Mouse (Mus musculus) liver, embryonic 13.5 days (tissue): ENCODE results near the gene P2rx3. TPM values are rescaled to one million over a fixed set of nuclear protein-coding genes. Genes with fewer than 3 reads are reported as not detected.

Experiments used
- ATAC-seq: fragments of 200-750 bp; cut with Nextera tagmentation; 2 replicates; pipeline ENCODE4 v1.8.0; 2017; ENCODE audit warnings: low read depth, mild to moderate bottlenecking, moderate number of reproducible peaks, moderate library complexity
- DNase-seq: peaks from one replicate; pipeline ENCODE4 v3.0.0; 2022
- H3K27ac ChIP-seq: fragments of 300-500 bp; sonication (generic); 2 replicates; pipeline ENCODE4 v1.5.1; 2015; ENCODE audit warnings: moderate library complexity, mild to moderate bottlenecking, inconsistent platforms
- H3K27me3 ChIP-seq: fragments of 300-500 bp; sonication (generic); 2 replicates; pipeline ENCODE4 v1.6.1; 2015; ENCODE audit warnings: mild to moderate bottlenecking, inconsistent platforms
- H3K36me3 ChIP-seq: fragments of 300-500 bp; sonication (generic); 2 replicates; pipeline ENCODE4 v1.6.1; 2015; ENCODE audit warnings: mild to moderate bottlenecking, inconsistent platforms
- H3K4me1 ChIP-seq: fragments of 300-500 bp; sonication (generic); replicated peaks from 2 replicates; pipeline ENCODE4 v1.6.1; 2015; ENCODE audit warnings: inconsistent platforms
- H3K4me2 ChIP-seq: fragments of 300-500 bp; sonication (generic); 2 replicates; pipeline ENCODE4 v1.6.1; 2015; ENCODE audit warnings: inconsistent platforms, mild to moderate bottlenecking, moderate library complexity
- H3K4me3 ChIP-seq: fragments of 300-500 bp; sonication (generic); replicated peaks from 2 replicates; pipeline ENCODE4 v1.5.1; 2015; ENCODE audit warnings: mild to moderate bottlenecking, inconsistent platforms
- H3K9ac ChIP-seq: fragments of 300-500 bp; sonication (generic); 2 replicates; pipeline ENCODE4 v1.6.1; 2015; ENCODE audit warnings: mild to moderate bottlenecking, inconsistent platforms
- H3K9me3 ChIP-seq: fragments of 300-500 bp; sonication (generic); replicated peaks from 2 replicates; pipeline ENCODE4 v1.6.1; 2016; ENCODE audit warnings: inconsistent platforms
- WGBS: fragments of 180-500 bp; shearing (Covaris S2); methylation state at CpG from one replicate; pipeline ENCODE4 v1.1.7; 2015; ENCODE audit not compliant: insufficient replicate concordance; 5-methylcytosine and 5-hydroxymethylcytosine counted together
- polyA plus RNA-seq: library from polyadenylated mRNA; unstranded; fragments of >200 nt; fragmentation: Nextera tagmentation; extraction: Ambion mirVana; gene quantifications from 2 replicates; pipeline ENCODE4 v1.2.1, GENCODE M21; 2015

The P2rx3 gene
- polyA plus RNA-seq, result 0.23 and 0.27 TPM in 2 replicates

DNA sequence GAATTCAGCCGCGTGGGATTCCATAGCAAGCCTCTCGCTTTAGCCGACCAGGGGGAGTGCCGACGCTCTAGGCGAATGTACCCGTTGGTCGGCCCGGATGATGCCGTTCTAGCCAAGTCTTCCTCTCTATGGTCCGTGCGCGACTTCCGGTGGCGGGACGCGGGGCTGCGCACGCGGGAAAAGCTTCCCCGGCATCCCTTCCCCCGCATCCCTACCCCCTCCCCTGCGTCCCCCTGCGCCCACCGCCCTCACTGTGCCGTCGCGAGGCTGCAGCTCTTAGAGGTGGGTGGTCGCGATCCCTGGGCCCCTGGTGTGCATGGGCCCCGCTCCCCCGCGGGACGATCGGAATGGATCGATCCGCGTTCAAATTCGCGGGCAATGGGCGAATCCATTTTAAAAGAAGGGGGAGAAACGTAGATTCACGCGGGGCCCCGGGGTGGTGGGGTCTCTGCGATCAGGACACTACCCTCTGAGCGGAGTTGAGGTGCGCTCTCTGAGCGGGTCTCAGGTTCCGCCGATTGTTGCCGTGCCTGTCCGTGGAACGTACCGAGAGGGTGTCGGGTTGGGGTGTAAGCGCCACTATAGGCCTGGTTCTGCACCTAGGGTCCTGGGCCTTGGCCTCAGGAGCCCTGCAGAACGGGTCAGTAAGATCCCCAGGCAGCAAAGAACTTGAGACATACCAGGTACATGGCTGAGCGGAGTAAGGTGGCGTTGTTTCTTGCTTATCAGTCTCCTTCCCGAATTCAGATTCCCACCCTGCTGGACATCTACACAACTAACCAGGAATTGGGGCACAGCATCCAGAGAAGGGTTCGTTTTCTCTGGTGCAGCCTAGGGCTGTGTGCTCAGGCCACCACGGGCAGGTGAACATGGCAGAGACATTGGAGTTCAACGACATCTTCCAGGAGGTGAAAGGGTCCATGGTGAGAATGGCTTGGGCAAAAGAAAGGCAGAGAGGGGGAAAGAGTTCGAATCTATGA lies at the start of gene P2rx3, which contains the start of gene Ssrp1:
P2rx3 (minus strand) TSS at position 416 of the 980 bp plus-strand sequence.
Ssrp1 (plus strand) TSS at position 188 of the 980 bp plus-strand sequence.
- H3K27me3 ChIP-seq, result peaks cover 34% of the 10 kb centered on the region
- under 1% methylated on average over 66 of the region's 66 CpGs for WGBS

GRCm38 (mm10) chr2:85073751-85074150 lies 36.5 kb upstream of the P2rx3 start:
- no peak for ATAC-seq
- 70% methylated on average over 5 of the region's 5 CpGs for WGBS
- no peak overlapping the region for H3K4me3 ChIP-seq
- no peak overlapping the region for H3K27ac ChIP-seq
- 0 out of 2 replicates have a peak, but pooled peaks cover 9% of the 10 kb centered on the region for H3K36me3 ChIP-seq
- H3K27me3 ChIP-seq, result no peaks in the 10 kb centered on the region
- DNase-seq, result no peak
- H3K4me1 ChIP-seq, result no peaks in the 10 kb centered on the region
- no peak overlapping the region for H3K9ac ChIP-seq
- no peak overlapping the region for H3K4me2 ChIP-seq
- no peaks in the 10 kb centered on the region for H3K9me3 ChIP-seq

More for the DNA sequence above, at the start of gene P2rx3, which contains the start of gene Ssrp1:
- Histone ChIP-seq H3K36me3 (peaks cover 40% of the 10 kb centered on the region), H3K4me2 (peak within 1 kb of the TSS; percentile 82), H3K9ac (peak within 1 kb of the TSS; percentile 90), H3K4me3 (peak within 1 kb of the TSS; percentile 79), H3K27ac (peak within 1 kb of the TSS; percentile 83), H3K9me3 (no peaks in the 10 kb centered on the region), H3K4me1 (peaks cover 31% of the 10 kb centered on the region)
- DNase-seq (peak; percentile 87), ATAC-seq (peak; percentile 90)

GRCm38 (mm10) chr2:85071921-85072320 lies 34.7 kb upstream of the P2rx3 start:
- peak; percentile 17; the same call in 1 of the 2 replicates for ATAC-seq
- Histone ChIP-seq H3K4me1 (no peaks in the 10 kb centered on the region; the same call in 1 of the 2 replicates), H3K4me3 (no peak overlapping the region), H3K27me3 (no peaks in the 10 kb centered on the region), H3K27ac (no peak overlapping the region), H3K9me3 (no peaks in the 10 kb centered on the region), H3K4me2 (no peak overlapping the region), H3K36me3 (0 out of 2 replicates have a peak, but pooled peaks cover 9% of the 10 kb centered on the region), H3K9ac (no peak overlapping the region)
- 74% methylated on average over 5 of the region's 5 CpGs for WGBS
- DNase-seq, result no peak

- H3K4me2 ChIP-seq, result no peak overlapping the region
- 69% methylated on average over 15 of the region's 15 CpGs for WGBS
These were observed 32.8 kb upstream of the P2rx3 start for GRCm38 (mm10) chr2:85070086-85070485.

GRCm38 (mm10) chr2:85068626-85069025 lies 31.4 kb upstream of the P2rx3 start:
- no peak overlapping the region for H3K4me2 ChIP-seq
- peaks cover 6% of the 10 kb centered on the region; the same call in 1 of the 2 replicates for H3K4me1 ChIP-seq
- H3K27ac ChIP-seq, result no peak overlapping the region
- no peaks in the 10 kb centered on the region for H3K27me3 ChIP-seq
- 72% methylated on average over 2 of the region's 2 CpGs for WGBS
- no peak overlapping the region for H3K4me3 ChIP-seq
- 0 out of 2 replicates have a peak, but pooled peaks cover 9% of the 10 kb centered on the region for H3K36me3 ChIP-seq
- no peak overlapping the region for H3K9ac ChIP-seq
- no peaks in the 10 kb centered on the region for H3K9me3 ChIP-seq
- DNase-seq (no peak), ATAC-seq (no peak)

More at GRCm38 (mm10) chr2:85070086-85070485, 32.8 kb upstream of the P2rx3 start:
- H3K4me1 ChIP-seq, result peaks cover 3% of the 10 kb centered on the region; the same call in 1 of the 2 replicates
- no peaks in the 10 kb centered on the region for H3K27me3 ChIP-seq
- H3K4me3 ChIP-seq, result no peak overlapping the region
- H3K27ac ChIP-seq, result no peak overlapping the region
- no peak for DNase-seq
- no peaks in the 10 kb centered on the region for H3K9me3 ChIP-seq
- H3K9ac ChIP-seq, result no peak overlapping the region
- ATAC-seq, result no peak
- 0 out of 2 replicates have a peak, but pooled peaks cover 9% of the 10 kb centered on the region for H3K36me3 ChIP-seq

GRCm38 (mm10) chr2:85067903-85068625 lies 30.8 kb upstream of the P2rx3 start:
- 71% methylated on average over 10 of the region's 10 CpGs for WGBS
- DNase-seq, result no peak

DNA sequence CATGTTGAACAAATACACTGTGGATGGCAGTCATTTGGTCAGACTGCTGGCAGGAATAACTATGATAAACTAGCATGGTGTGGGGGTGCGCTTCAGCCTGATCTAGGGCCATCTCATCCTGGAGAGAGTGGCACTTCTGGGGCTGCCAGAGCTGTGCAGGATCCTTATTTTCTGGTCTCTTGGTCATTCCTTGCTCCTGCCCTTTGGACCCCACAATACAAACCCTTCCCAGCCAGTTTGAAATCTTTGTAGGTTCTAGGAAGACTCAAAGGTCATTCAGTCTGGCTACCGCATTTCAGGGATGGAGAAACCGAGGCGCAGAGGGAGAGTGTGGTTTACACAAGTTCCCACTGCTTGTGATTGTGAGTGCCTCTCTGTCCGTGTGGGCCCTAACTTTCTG lies 29.7 kb upstream of the P2rx3 start:
- 0 out of 2 replicates have a peak, but pooled peaks cover 4% of the 10 kb centered on the region for H3K36me3 ChIP-seq
- H3K27me3 ChIP-seq, result no peaks in the 10 kb centered on the region
- peaks cover 6% of the 10 kb centered on the region; the same call in 1 of the 2 replicates for H3K4me1 ChIP-seq
- H3K9ac ChIP-seq, result no peak overlapping the region
- WGBS, result 78% methylated on average over 5 of the region's 5 CpGs
- H3K27ac ChIP-seq, result no peak overlapping the region
- DNase-seq (no peak), ATAC-seq (no peak)
- no peak overlapping the region for H3K4me3 ChIP-seq
- no peak overlapping the region for H3K4me2 ChIP-seq
- no peaks in the 10 kb centered on the region for H3K9me3 ChIP-seq

More at GRCm38 (mm10) chr2:85067903-85068625, 30.8 kb upstream of the P2rx3 start:
- ATAC-seq, result no peak
- no peak overlapping the region for H3K4me2 ChIP-seq
- no peaks in the 10 kb centered on the region for H3K9me3 ChIP-seq
- H3K4me1 ChIP-seq, result peaks cover 6% of the 10 kb centered on the region; the same call in 1 of the 2 replicates
- H3K9ac ChIP-seq, result no peak overlapping the region
- H3K4me3 ChIP-seq, result no peak overlapping the region
- H3K36me3 ChIP-seq, result 0 out of 2 replicates have a peak, but pooled peaks cover 9% of the 10 kb centered on the region
- H3K27ac ChIP-seq, result no peak overlapping the region
- H3K27me3 ChIP-seq, result no peaks in the 10 kb centered on the region

DNA sequence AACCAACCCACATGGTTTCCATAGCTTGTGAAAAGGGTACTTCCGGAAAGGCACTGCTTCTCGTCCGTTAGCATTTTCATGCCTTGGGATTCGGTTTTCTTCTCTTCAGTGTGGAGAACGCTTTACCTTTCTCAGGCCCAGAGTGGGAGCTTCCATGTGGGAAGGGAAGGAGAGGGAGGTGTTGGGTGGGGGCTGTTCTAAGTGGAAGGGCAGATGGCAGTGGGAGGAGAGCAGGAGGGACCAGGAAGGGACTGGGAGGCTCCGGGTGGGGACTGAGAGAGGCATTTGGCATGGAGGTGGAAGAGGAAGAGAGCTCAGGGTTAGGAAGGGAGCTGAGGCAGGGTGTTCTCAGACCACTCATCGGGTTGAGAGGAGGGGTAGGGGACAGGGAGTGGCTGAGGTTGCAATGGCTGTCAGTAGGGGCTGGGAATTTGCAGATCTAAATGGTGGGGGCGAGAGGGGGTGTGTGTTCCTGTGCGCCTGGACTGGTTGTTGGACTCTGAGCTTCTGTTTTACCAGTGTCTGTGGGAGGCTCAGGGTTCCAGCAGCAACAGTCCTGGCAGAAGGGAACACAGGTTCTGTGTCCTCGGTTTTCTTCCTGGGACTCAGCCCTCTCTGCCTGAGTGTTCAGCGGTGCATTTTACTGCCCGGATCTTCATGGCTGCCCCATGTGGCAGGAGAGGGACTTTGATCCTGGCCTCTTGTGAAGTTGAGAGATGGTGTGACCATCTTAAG lies 28.0 kb upstream of the P2rx3 start:
- Histone ChIP-seq H3K27me3 (no peaks in the 10 kb centered on the region), H3K27ac (no peak overlapping the region), H3K36me3 (no peaks in the 10 kb centered on the region), H3K9ac (no peak overlapping the region), H3K4me3 (no peak overlapping the region), H3K4me1 (peaks cover 18% of the 10 kb centered on the region), H3K9me3 (no peaks in the 10 kb centered on the region), H3K4me2 (no peak overlapping the region)
- no peak for DNase-seq
- 69% methylated on average over 12 of the region's 12 CpGs for WGBS
- ATAC-seq, result no peak

- Histone ChIP-seq H3K4me2 (peak overlapping the region; percentile 55), H3K9ac (peak overlapping the region; percentile 61), H3K4me1 (peaks cover 22% of the 10 kb centered on the region), H3K36me3 (peaks cover 19% of the 10 kb centered on the region), H3K27ac (no peak overlapping the region), H3K9me3 (no peaks in the 10 kb centered on the region), H3K27me3 (no peaks in the 10 kb centered on the region), H3K4me3 (peak overlapping the region; percentile 50)
- DNase-seq (no peak), ATAC-seq (peak; percentile 30)
- WGBS, result 30% methylated on average over 10 of the region's 10 CpGs
These were observed 23.9 kb upstream of the P2rx3 start for GRCm38 (mm10) chr2:85061107-85061541.

DNA sequence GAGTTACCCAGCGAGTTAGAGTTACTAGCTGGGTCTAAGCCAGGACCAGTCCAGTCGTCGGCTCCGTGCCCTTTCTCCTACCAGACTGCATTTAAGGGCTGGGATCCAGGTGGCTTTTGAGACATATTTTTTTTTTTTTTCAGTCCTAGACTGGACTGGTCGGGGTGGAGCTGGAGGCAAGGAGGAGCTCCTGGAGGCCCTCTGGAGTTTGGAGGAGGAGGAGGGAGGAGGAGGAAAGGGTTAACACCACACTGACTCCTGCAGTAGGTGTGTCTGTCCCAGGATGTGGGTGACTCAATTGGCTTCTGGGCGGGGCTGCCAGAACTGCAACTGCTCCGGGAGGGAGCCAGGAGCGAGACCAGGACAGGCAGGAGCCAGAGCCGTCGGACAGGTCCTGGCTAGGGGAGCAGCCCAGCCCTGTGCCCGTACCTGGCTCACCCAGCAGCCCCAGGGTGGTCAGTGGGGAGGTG lies 23.4 kb upstream of the P2rx3 start:
- Histone ChIP-seq H3K4me2 (peak overlapping the region; percentile 55), H3K4me3 (peak overlapping the region; percentile 50), H3K9me3 (no peaks in the 10 kb centered on the region), H3K36me3 (peaks cover 19% of the 10 kb centered on the region), H3K27me3 (no peaks in the 10 kb centered on the region), H3K4me1 (peaks cover 22% of the 10 kb centered on the region), H3K9ac (peak overlapping the region; percentile 61), H3K27ac (0 out of 2 replicates have a peak overlapping the region, but pooled peaks have one; percentile 23)
- WGBS, result 18% methylated on average over 11 of the region's 11 CpGs
- no peak for DNase-seq
- peak; percentile 72 for ATAC-seq
